Mouse (Mus musculus) layer of hippocampus, postnatal 25 days (tissue): Measurements from ENCODE around the gene Mamstr. TPM values are rescaled to one million over a fixed set of nuclear protein-coding genes. Genes with fewer than 3 reads are reported as not detected.

Source experiments
- DNase-seq, 2 experiments: peaks; one replicate each; pipeline ENCODE4 v3.0.0; 2022; ENCODE audit warnings: mixed read lengths in 2 of 2, low spot score in 1 of 2; ENCODE audit errors: extremely low spot score in 1 of 2
- total RNA-seq, 2 experiments: library from RNA; stranded (reverse); gene quantifications; 2 replicates each; pipeline ENCODE4 v1.2.3; 2021

Gene Mamstr
- 1 to 10 TPM; 3.1 to 3.4 TPM for total RNA-seq

GRCm38 (mm10) chr7:45639561-45640027, at the start of gene Mamstr:
Mamstr (plus strand) TSS chr7:45639977.
- no peak for DNase-seq

GRCm38 (mm10) chr7:45590874-45591273, 48.9 kb upstream of the Mamstr start:
- no peak for DNase-seq

GRCm38 (mm10) chr7:45591880-45592279, 47.9 kb upstream of the Mamstr start:
- DNase-seq = no peak

GRCm38 (mm10) chr7:45593118-45593815, 46.5 kb upstream of the Mamstr start:
- peak; percentile 46 to 76 for DNase-seq

- DNase-seq = no peak
These were observed 44.6 kb upstream of the Mamstr start for GRCm38 (mm10) chr7:45595176-45595575.

GRCm38 (mm10) chr7:45596107-45596506, 43.7 kb upstream of the Mamstr start:
- no peak for DNase-seq

GRCm38 (mm10) chr7:45597013-45597412, 42.8 kb upstream of the Mamstr start:
- DNase-seq = no peak

- no peak for DNase-seq
These were observed 42.2 kb upstream of the Mamstr start for GRCm38 (mm10) chr7:45597527-45597926.

- DNase-seq = no peak
These were observed 40.6 kb upstream of the Mamstr start for GRCm38 (mm10) chr7:45598960-45599879.

- DNase-seq = no peak
These were observed 34.0 kb upstream of the Mamstr start for GRCm38 (mm10) chr7:45605704-45606289.

GRCm38 (mm10) chr7:45609511-45609910, 30.3 kb upstream of the Mamstr start:
- DNase-seq = no peak

GRCm38 (mm10) chr7:45616277-45616676, 23.5 kb upstream of the Mamstr start:
- no peak for DNase-seq

GRCm38 (mm10) chr7:45617042-45617695, 22.6 kb upstream of the Mamstr start, which contains the start of gene Fut1:
Fut1 (plus strand) TSS chr7:45617289.
- no peak for DNase-seq

GRCm38 (mm10) chr7:45618316-45618715, 21.5 kb upstream of the Mamstr start:
- no peak for DNase-seq

GRCm38 (mm10) chr7:45619592-45619991, 20.2 kb upstream of the Mamstr start:
- DNase-seq = no peak

GRCm38 (mm10) chr7:45621443-45621842, 18.3 kb upstream of the Mamstr start, which contains the start of gene Izumo1:
Izumo1 (plus strand) TSS chr7:45621811.
- DNase-seq = no peak

GRCm38 (mm10) chr7:45623507-45623906, 16.3 kb upstream of the Mamstr start:
- DNase-seq = no peak

- DNase-seq = no peak
These were observed 15.1 kb upstream of the Mamstr start for GRCm38 (mm10) chr7:45624718-45625117.

GRCm38 (mm10) chr7:45625481-45625880, 14.3 kb upstream of the Mamstr start:
- DNase-seq = no peak

GRCm38 (mm10) chr7:45626571-45627076, 13.2 kb upstream of the Mamstr start:
- DNase-seq = no peak
